Mouse (Mus musculus): ENCODE measurements around the gene Npr1. TPM values are rescaled to one million over a fixed set of nuclear protein-coding genes. Genes with fewer than 3 reads are reported as not detected.
A peak's percentile ranks its signal among the peaks of the same experiment; 100 is the strongest.

The Npr1 gene
- polyA plus RNA-seq, 1 experiment from 2014 or later: 5.0 TPM

GRCm38 (mm10) chr3:90505216-90505615 is 39.5 kb upstream of the Npr1 start:
- Histone ChIP-seq H3K27ac (no peak overlapping the region), H3K4me1 (peaks cover 16% of the 10 kb centered on the region), H3K9ac (no peak overlapping the region), H3K9me3 (no peaks in the 10 kb centered on the region), H3K27me3 (no peaks in the 10 kb centered on the region), H3K4me3 (no peak overlapping the region), H3K36me3 (peaks cover 68% of the 10 kb centered on the region), H3K4me2 (no peak overlapping the region)
- ATAC-seq (ENCODE audit: insufficient number of reproducible peaks, insufficient read depth, low FRiP score, low TSS enrichment, low read depth): no peak
- WGBS: 93% methylated on average over 5 of the region's 5 CpGs

DNA sequence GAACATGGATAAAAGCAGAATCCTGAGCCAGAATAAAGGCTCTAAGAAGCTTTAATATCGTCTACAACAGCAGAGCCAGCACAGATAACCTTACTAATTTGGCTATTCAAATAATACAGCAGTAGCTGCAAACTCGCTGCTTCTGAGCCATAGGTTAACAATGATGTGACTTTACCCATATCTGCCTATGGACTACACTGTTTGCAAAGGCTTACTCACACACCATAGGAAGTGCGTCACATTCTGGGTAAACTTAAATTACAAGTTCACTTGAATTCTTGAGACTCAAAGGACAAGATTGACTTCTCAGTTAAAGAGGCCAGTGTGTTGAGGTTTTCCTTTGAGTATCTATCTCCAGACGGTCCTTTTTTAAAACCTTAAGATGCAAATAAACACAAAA is 37.8 kb upstream of the Npr1 start:
- no peak for ATAC-seq (ENCODE audit: insufficient number of reproducible peaks, insufficient read depth, low FRiP score, low TSS enrichment, low read depth)

DNA sequence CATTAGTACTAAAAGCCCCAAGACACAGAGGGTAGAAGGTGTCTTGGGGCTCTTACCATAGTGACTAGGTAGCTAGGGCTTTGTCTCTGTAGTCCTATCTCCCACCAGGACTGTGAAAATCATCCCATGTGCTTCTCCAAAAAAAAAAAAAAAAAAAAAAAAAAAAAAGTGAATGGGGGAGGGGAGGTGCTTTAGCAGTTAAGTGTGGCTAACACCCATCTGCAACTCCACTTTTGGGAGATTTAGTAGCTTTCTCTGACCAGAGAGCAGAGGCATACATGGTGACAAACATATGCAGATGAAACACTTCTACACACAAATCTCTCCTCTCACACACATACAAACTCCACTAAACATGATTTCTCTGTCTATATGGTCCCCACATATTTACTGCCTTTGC is 31.9 kb upstream of the Npr1 start:
- H3K4me2 ChIP-seq: no peak overlapping the region
- peaks cover 68% of the 10 kb centered on the region for H3K36me3 ChIP-seq
- ATAC-seq (ENCODE audit: insufficient number of reproducible peaks, insufficient read depth, low FRiP score, low TSS enrichment, low read depth): no peak; the same call in 1 of the 2 replicates

More for the DNA sequence above, 37.8 kb upstream of the Npr1 start:
- Histone ChIP-seq H3K9ac (no peak overlapping the region), H3K4me1 (peaks cover 13% of the 10 kb centered on the region), H3K27me3 (no peaks in the 10 kb centered on the region), H3K36me3 (peaks cover 85% of the 10 kb centered on the region), H3K4me2 (no peak overlapping the region), H3K4me3 (no peak overlapping the region), H3K9me3 (no peaks in the 10 kb centered on the region), H3K27ac (no peak overlapping the region)
- 85% methylated on average over 4 of the region's 4 CpGs for WGBS

GRCm38 (mm10) chr3:90495850-90496525 is 30.3 kb upstream of the Npr1 start:
- no peaks in the 10 kb centered on the region for H3K4me1 ChIP-seq
- no peak for ATAC-seq (ENCODE audit: insufficient number of reproducible peaks, insufficient read depth, low FRiP score, low TSS enrichment, low read depth)
- WGBS: 94% methylated on average over 7 of the region's 7 CpGs
- no peak overlapping the region for H3K4me3 ChIP-seq
- H3K36me3 ChIP-seq: peaks cover 52% of the 10 kb centered on the region
- no peaks in the 10 kb centered on the region for H3K9me3 ChIP-seq
- H3K4me2 ChIP-seq: no peak overlapping the region
- no peak overlapping the region for H3K27ac ChIP-seq
- no peaks in the 10 kb centered on the region for H3K27me3 ChIP-seq
- H3K9ac ChIP-seq: no peak overlapping the region

More for the DNA sequence above, 31.9 kb upstream of the Npr1 start:
- Histone ChIP-seq H3K4me3 (no peak overlapping the region), H3K4me1 (no peaks in the 10 kb centered on the region), H3K9me3 (no peaks in the 10 kb centered on the region), H3K27ac (no peak overlapping the region), H3K27me3 (no peaks in the 10 kb centered on the region), H3K9ac (no peak overlapping the region)

- Histone ChIP-seq H3K9ac (no peak overlapping the region), H3K36me3 (peaks cover 43% of the 10 kb centered on the region), H3K27me3 (no peaks in the 10 kb centered on the region), H3K27ac (0 out of 2 replicates have a peak overlapping the region, but pooled peaks have one; percentile 0), H3K9me3 (no peaks in the 10 kb centered on the region), H3K4me2 (no peak overlapping the region), H3K4me1 (peaks cover 10% of the 10 kb centered on the region), H3K4me3 (no peak overlapping the region)
- no peak for ATAC-seq (ENCODE audit: insufficient number of reproducible peaks, insufficient read depth, low FRiP score, low TSS enrichment, low read depth)
- WGBS: 67% methylated on average over 4 of the region's 4 CpGs
Observed at GRCm38 (mm10) chr3:90493831-90494540, 28.3 kb upstream of the Npr1 start.

GRCm38 (mm10) chr3:90491350-90491749 is 25.7 kb upstream of the Npr1 start:
- H3K4me3 ChIP-seq: no peak overlapping the region
- H3K9me3 ChIP-seq: no peaks in the 10 kb centered on the region
- ATAC-seq (ENCODE audit: insufficient number of reproducible peaks, insufficient read depth, low FRiP score, low TSS enrichment, low read depth): no peak
- H3K4me2 ChIP-seq: no peak overlapping the region
- H3K27me3 ChIP-seq: no peaks in the 10 kb centered on the region
- H3K27ac ChIP-seq: no peak overlapping the region
- no peak overlapping the region for H3K9ac ChIP-seq
- 44% methylated on average over 2 of the region's 2 CpGs for WGBS
- peaks cover 10% of the 10 kb centered on the region for H3K4me1 ChIP-seq
- peaks cover 39% of the 10 kb centered on the region for H3K36me3 ChIP-seq

- ATAC-seq (ENCODE audit: insufficient number of reproducible peaks, insufficient read depth, low FRiP score, low TSS enrichment, low read depth): peak; percentile 95
- under 1% methylated on average over 37 of the region's 37 CpGs for WGBS
- peak within 1 kb of the TSS; percentile 64 for H3K27ac ChIP-seq
Observed at GRCm38 (mm10) chr3:90490696-90491256, 25.1 kb upstream of the Npr1 start, which contains the start of gene Snapin. Gene Snapin (minus strand): TSS chr3:90491033.

GRCm38 (mm10) chr3:90488576-90488975 is 22.9 kb upstream of the Npr1 start:
- Histone ChIP-seq H3K27me3 (no peaks in the 10 kb centered on the region), H3K9me3 (no peaks in the 10 kb centered on the region), H3K4me2 (no peak overlapping the region), H3K27ac (no peak overlapping the region), H3K36me3 (peaks cover 56% of the 10 kb centered on the region), H3K9ac (no peak overlapping the region), H3K4me3 (no peak overlapping the region), H3K4me1 (peaks cover 10% of the 10 kb centered on the region)
- ATAC-seq (ENCODE audit: insufficient number of reproducible peaks, insufficient read depth, low FRiP score, low TSS enrichment, low read depth): no peak
- WGBS: 88% methylated on average over 6 of the region's 6 CpGs

More at GRCm38 (mm10) chr3:90490696-90491256, 25.1 kb upstream of the Npr1 start, which contains the start of gene Snapin:
- Histone ChIP-seq H3K9ac (peak within 1 kb of the TSS; percentile 80), H3K4me2 (peak within 1 kb of the TSS; percentile 71), H3K4me1 (peaks cover 10% of the 10 kb centered on the region), H3K9me3 (no peaks in the 10 kb centered on the region), H3K36me3 (peaks cover 41% of the 10 kb centered on the region), H3K27me3 (no peaks in the 10 kb centered on the region), H3K4me3 (peak within 1 kb of the TSS; percentile 70)

DNA sequence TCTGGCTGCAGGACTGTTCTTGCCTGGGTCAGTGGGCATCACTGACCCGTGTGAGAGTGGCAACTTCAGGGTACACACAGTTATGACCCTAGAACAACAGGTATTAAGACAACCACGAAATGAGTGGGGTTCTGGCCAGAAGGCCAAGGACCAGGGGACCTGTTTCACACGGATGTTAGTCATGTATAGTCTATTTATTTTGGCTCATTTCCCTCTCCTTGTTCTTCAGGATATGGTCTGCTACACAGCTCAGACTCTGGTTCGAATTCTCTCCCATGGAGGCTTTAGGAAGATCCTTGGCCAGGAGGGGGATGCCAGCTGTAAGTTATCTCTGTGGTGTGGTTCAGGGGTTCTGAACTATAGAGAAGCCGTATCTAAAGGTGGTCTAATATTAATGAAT is 21.3 kb upstream of the Npr1 start:
- Histone ChIP-seq H3K27ac (no peak overlapping the region), H3K4me1 (peaks cover 10% of the 10 kb centered on the region), H3K4me3 (no peak overlapping the region), H3K27me3 (no peaks in the 10 kb centered on the region), H3K9ac (no peak overlapping the region), H3K9me3 (no peaks in the 10 kb centered on the region), H3K4me2 (no peak overlapping the region), H3K36me3 (peaks cover 71% of the 10 kb centered on the region)
- 80% methylated on average over 5 of the region's 5 CpGs for WGBS
- no peak for ATAC-seq (ENCODE audit: insufficient number of reproducible peaks, insufficient read depth, low FRiP score, low TSS enrichment, low read depth)

DNA sequence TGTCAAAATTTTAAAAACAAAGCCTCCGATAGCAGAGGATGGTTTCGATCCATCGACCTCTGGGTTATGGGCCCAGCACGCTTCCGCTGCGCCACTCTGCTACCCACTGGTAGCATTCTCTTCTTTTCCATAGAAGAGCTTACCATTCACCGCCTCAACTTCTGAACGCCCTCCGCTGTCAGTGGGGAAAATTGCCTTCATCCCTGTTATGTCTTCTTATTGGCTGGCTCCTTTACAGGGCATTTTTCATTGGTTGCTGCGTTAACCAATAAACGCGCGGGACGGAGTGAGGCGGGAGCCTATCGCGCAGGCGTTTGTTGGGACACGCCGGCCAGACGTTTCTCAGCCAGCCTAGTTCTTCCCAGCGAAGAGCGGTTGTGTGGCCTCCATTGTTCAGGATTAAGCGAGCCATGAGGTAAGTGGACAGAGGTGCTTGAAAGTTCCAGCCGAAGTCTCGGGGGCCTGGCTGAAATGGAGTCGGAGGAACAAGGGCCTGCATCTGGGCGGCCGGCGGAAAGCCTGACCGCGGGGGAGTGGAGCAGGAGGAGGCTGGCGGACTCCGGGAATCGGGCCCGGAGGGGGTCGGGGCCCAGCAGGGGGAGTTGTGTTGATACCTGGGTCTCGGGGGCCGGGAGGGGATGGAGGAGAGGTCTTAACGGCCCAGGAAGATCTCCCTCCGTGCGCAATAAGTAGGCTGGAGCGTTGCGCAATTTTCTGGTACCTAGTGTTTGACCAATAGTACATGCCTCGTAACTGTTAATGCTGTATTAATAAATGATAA is 10.4 kb upstream of the Npr1 start, which contains the start of gene Ilf2:
Gene Ilf2, plus strand, starts transcription at position 296 of the 781 bp plus-strand sequence.
- no peaks in the 10 kb centered on the region for H3K9me3 ChIP-seq
- under 1% methylated on average over 45 of the region's 45 CpGs for WGBS
- H3K4me2 ChIP-seq: peak within 1 kb of the TSS; percentile 75
- peaks cover 8% of the 10 kb centered on the region for H3K4me1 ChIP-seq
- peak within 1 kb of the TSS; percentile 77 for H3K4me3 ChIP-seq
- H3K27me3 ChIP-seq: no peaks in the 10 kb centered on the region
- H3K36me3 ChIP-seq: peaks cover 34% of the 10 kb centered on the region
- H3K27ac ChIP-seq: peak within 1 kb of the TSS; percentile 94
- peak; percentile 100 for ATAC-seq (ENCODE audit: insufficient number of reproducible peaks, insufficient read depth, low FRiP score, low TSS enrichment, low read depth)
- peak within 1 kb of the TSS; percentile 93 for H3K9ac ChIP-seq

- Histone ChIP-seq H3K9me3 (no peaks in the 10 kb centered on the region), H3K27me3 (no peaks in the 10 kb centered on the region), H3K4me1 (peaks cover 8% of the 10 kb centered on the region), H3K4me3 (peak overlapping the region; percentile 37), H3K36me3 (peaks cover 27% of the 10 kb centered on the region), H3K9ac (no peak overlapping the region), H3K4me2 (peak overlapping the region; percentile 40), H3K27ac (no peak overlapping the region)
- ATAC-seq (ENCODE audit: insufficient number of reproducible peaks, insufficient read depth, low FRiP score, low TSS enrichment, low read depth): peak; percentile 2; the same call in 1 of the 2 replicates
- whole genome bisulfite sequencing: 39% methylated on average over 16 of the region's 16 CpGs
Observed at GRCm38 (mm10) chr3:90475151-90475830, 9.6 kb upstream of the Npr1 start.

Data from embryonic facial prominence, embryonic 13.5 days (tissue).